Mouse (Mus musculus) intestine, embryonic 15.5 days (tissue): Measurements from ENCODE around the gene Mapk10. TPM values are rescaled to one million over a fixed set of nuclear protein-coding genes. Genes with fewer than 3 reads are reported as not detected.
A peak's percentile ranks its signal among the peaks of the same experiment; 100 is the strongest.

ENCODE experiments used
- ATAC-seq: fragments of 200-750 bp; cut with Nextera tagmentation; 2 replicates; pipeline ENCODE4 v1.8.0; 2017; ENCODE audit warnings: moderate TSS enrichment, moderate library complexity
- H3K27ac ChIP-seq: fragments of 300-500 bp; sonication (generic); 2 replicates; pipeline ENCODE4 v1.5.1; 2015; ENCODE audit warnings: mild to moderate bottlenecking, inconsistent platforms
- H3K27me3 ChIP-seq: fragments of 300-500 bp; sonication (generic); replicated peaks from 2 replicates; pipeline ENCODE4 v1.6.1; 2015; ENCODE audit warnings: inconsistent platforms
- H3K36me3 ChIP-seq: fragments of 300-500 bp; sonication (generic); 2 replicates; pipeline ENCODE4 v1.6.1; 2015; ENCODE audit warnings: inconsistent platforms
- H3K4me1 ChIP-seq: fragments of 300-500 bp; sonication (generic); replicated peaks from 2 replicates; pipeline ENCODE4 v1.6.1; 2015; ENCODE audit warnings: inconsistent platforms
- H3K4me2 ChIP-seq: fragments of 300-500 bp; sonication (generic); replicated peaks from 2 replicates; pipeline ENCODE4 v1.6.1; 2015; ENCODE audit warnings: mild to moderate bottlenecking, inconsistent platforms
- H3K4me3 ChIP-seq: fragments of 300-500 bp; sonication (generic); replicated peaks from 2 replicates; pipeline ENCODE4 v1.5.1; 2015; ENCODE audit warnings: inconsistent platforms
- H3K9ac ChIP-seq: fragments of 300-500 bp; sonication (generic); 2 replicates; pipeline ENCODE4 v1.6.1; 2015; ENCODE audit warnings: inconsistent platforms
- H3K9me3 ChIP-seq: fragments of 300-500 bp; sonication (generic); 2 replicates; pipeline ENCODE4 v1.6.1; 2016; ENCODE audit warnings: inconsistent platforms
- WGBS: fragments of 180-500 bp; shearing (Covaris S2); methylation state at CpG from one replicate; pipeline ENCODE4 v1.1.7; 2015; 5-methylcytosine and 5-hydroxymethylcytosine counted together
- polyA plus RNA-seq: library from polyadenylated mRNA; unstranded; fragments of >200 nt; fragmentation: Nextera tagmentation; extraction: Ambion mirVana; gene quantifications from 2 replicates; pipeline ENCODE4 v1.2.1, GENCODE M21; 2015

The Mapk10 gene
- polyA plus RNA-seq, 1 experiment from 2014 or later = 6.5 TPM

DNA sequence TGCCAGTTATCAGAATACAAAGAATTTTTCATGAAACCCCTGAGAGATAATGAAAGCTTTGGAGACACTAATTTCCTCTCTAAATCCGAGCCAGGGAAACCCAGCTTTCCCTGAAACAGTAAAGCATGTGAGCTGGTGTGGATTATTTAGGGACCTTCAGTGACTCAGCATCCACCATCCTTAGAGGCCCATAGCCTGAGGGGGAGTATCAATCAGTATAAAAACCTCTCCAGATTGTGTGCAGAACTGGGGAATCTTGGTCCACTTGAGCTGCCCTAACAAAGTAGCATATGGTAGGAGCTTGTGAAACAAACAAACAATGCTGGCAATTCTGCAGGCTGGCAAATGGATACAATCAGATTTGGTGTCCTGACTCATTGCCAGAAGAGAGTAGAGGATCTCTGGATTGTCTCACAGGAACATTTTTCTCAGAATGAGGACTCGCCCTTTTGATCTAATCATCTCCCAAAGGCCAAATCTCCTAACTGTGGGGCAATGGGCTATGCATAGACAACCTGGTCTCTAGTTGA lies 13.3 kb downstream of the Mapk10 start:
- no peaks in the 10 kb centered on the region for H3K9me3 ChIP-seq
- ATAC-seq = no peak
- H3K36me3 ChIP-seq = no peaks in the 10 kb centered on the region
- no peak overlapping the region for H3K4me3 ChIP-seq
- H3K27ac ChIP-seq = no peak overlapping the region
- WGBS = 71% methylated on average over 2 of the region's 2 CpGs
- no peaks in the 10 kb centered on the region for H3K27me3 ChIP-seq
- H3K4me2 ChIP-seq = no peak overlapping the region
- H3K4me1 ChIP-seq = no peaks in the 10 kb centered on the region
- no peak overlapping the region for H3K9ac ChIP-seq

DNA sequence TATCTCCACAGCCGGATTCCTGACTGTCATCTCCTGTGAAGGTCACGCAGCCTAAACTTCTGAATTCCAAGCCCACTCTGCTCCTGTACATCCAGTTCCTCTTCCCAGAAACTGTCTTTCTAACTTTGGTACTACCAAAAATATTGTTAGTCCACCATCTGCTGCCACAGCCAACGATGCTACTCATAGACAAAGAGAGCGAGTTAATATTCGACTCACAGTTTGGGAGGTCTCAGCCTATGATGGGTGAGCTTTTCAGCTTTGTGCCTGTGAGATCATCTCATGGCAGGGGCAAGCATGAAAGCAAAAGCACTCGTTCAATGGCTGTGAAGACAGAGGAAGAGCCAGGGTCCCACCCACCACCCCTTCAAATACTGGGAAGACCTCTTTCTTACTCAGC lies 16.6 kb downstream of the Mapk10 start:
- H3K36me3 ChIP-seq = no peaks in the 10 kb centered on the region

DNA sequence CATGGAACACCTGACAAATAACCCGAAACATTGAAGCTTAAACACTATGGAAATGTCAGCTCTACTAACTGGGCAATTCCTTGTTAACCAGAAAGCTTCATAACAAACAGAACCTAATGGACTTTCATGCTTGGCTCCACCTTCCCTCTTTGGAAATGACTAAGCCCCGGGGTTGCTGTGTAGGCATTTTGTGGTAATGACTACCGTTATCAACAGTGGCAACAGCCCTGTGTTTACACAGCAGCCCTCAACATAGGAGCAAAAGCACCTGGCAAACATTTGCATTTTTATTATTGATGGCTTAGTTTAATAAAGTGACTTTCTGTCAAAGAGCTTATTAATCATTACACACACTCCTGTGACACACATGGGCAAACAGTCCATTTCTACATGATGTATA lies 17.4 kb downstream of the Mapk10 start:
- Histone ChIP-seq H3K9ac (no peak overlapping the region), H3K4me3 (no peak overlapping the region), H3K4me1 (no peaks in the 10 kb centered on the region), H3K27me3 (no peaks in the 10 kb centered on the region), H3K27ac (no peak overlapping the region), H3K36me3 (no peaks in the 10 kb centered on the region), H3K4me2 (no peak overlapping the region), H3K9me3 (no peaks in the 10 kb centered on the region)
- ATAC-seq = peak; percentile 59
- WGBS = 39% methylated on average over 3 of the region's 3 CpGs

More for the DNA sequence above, 16.6 kb downstream of the Mapk10 start:
- H3K27ac ChIP-seq = no peak overlapping the region
- H3K4me3 ChIP-seq = no peak overlapping the region
- no peak for ATAC-seq
- H3K4me1 ChIP-seq = no peaks in the 10 kb centered on the region
- no peak overlapping the region for H3K4me2 ChIP-seq
- H3K9ac ChIP-seq = no peak overlapping the region
- H3K27me3 ChIP-seq = no peaks in the 10 kb centered on the region
- H3K9me3 ChIP-seq = no peaks in the 10 kb centered on the region
- 54% methylated on average over 6 of the region's 6 CpGs for WGBS

DNA sequence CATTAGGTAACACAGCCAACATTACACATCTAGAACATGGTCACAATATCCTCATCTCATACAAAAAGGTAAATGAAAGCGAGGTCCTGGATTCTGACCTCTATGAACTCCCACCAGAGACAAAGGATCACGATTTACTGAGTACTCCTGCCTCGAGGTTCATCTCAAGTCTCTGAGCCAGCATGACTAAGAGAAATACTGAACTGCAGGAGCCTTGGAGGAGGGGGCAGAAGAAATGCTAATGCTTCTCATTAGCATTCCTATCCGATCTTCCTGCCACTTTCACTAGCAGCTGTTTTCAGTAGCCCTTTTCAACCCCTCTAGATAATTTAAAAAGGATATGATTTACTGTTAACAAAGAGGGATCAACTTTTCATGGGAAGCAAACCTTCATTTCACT lies 19.6 kb downstream of the Mapk10 start:
- 37% methylated on average over 4 of the region's 4 CpGs for WGBS
- H3K4me3 ChIP-seq = no peak overlapping the region
- no peaks in the 10 kb centered on the region for H3K36me3 ChIP-seq
- ATAC-seq = no peak
- H3K27ac ChIP-seq = no peak overlapping the region
- H3K9me3 ChIP-seq = no peaks in the 10 kb centered on the region
- H3K9ac ChIP-seq = no peak overlapping the region
- H3K4me2 ChIP-seq = no peak overlapping the region
- H3K4me1 ChIP-seq = no peaks in the 10 kb centered on the region
- no peaks in the 10 kb centered on the region for H3K27me3 ChIP-seq

DNA sequence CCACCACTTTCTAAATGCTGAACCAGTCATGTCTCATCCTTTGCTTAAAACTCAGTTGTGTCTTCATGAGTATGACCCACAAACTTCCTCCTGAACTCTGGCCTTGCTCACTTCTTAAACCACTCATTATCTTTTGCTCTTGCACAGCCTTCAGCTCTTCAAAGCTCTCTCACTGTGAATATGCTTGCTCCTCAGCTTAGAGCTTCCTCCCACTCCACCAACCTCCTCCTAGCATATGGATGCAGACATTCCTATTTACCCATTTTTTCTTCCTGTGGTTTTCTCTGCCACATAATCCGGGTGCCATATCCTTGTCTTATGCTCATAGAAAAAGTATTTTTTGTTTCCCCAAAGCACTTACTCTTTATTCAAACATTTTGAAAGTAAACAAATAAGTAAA lies 26.9 kb downstream of the Mapk10 start:
- ATAC-seq = no peak

DNA sequence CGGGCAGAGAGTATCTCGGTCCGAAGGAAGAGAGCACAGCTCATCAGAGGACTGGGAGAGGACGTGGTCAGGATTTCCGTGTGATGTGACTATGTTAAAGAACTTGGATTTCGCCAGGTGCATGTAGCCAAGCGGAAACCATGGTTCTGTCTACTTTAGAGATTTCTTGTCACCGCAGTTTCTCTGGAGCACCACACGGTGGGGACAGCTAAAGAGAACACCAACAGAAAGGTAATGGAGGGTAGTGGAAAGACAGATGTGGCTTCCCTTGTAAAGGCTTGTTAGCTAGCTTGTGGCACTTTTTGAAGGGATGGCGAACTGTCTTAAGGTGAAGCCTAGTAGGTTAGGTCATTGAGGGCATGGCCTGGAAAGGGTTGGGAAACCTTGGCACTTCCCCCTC lies 29.5 kb downstream of the Mapk10 start:
- H3K9ac ChIP-seq = no peak overlapping the region
- H3K27ac ChIP-seq = no peak overlapping the region
- no peaks in the 10 kb centered on the region for H3K27me3 ChIP-seq
- H3K4me2 ChIP-seq = no peak overlapping the region
- no peak for ATAC-seq
- H3K4me1 ChIP-seq = no peaks in the 10 kb centered on the region; the same call in 1 of the 2 replicates
- no peaks in the 10 kb centered on the region for H3K9me3 ChIP-seq
- WGBS = 91% methylated on average over 10 of the region's 10 CpGs
- H3K4me3 ChIP-seq = no peak overlapping the region
- H3K36me3 ChIP-seq = no peaks in the 10 kb centered on the region

More for the DNA sequence above, 26.9 kb downstream of the Mapk10 start:
- Histone ChIP-seq H3K9me3 (no peaks in the 10 kb centered on the region), H3K27me3 (no peaks in the 10 kb centered on the region), H3K4me1 (no peaks in the 10 kb centered on the region), H3K36me3 (no peaks in the 10 kb centered on the region), H3K4me3 (no peak overlapping the region), H3K27ac (no peak overlapping the region), H3K9ac (no peak overlapping the region), H3K4me2 (no peak overlapping the region)
- WGBS = 93% methylated on average over 1 of the region's 1 CpGs

DNA sequence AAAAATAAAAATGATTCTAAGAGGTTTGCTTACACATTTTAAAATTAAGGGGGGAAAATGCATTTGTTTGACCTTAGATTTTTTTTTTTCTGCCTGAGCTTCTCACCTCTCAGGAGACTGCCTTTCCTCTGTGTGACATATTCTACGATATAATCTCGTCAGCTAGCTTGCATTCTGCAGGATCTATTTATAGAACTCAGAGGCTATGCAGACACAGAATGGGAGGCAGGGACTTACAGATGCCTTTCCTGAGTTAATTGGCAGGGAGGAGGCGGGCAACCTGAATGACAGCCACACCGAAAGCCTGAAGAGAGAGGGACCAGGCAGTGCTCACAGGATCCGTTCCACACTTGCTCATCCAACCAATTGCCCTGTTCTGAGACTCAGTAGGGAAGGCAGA lies 34.1 kb downstream of the Mapk10 start:
- Histone ChIP-seq H3K4me1 (no peaks in the 10 kb centered on the region; the same call in 1 of the 2 replicates), H3K27ac (no peak overlapping the region), H3K4me2 (no peak overlapping the region), H3K9ac (no peak overlapping the region), H3K9me3 (no peaks in the 10 kb centered on the region), H3K36me3 (no peaks in the 10 kb centered on the region), H3K27me3 (no peaks in the 10 kb centered on the region), H3K4me3 (no peak overlapping the region)
- no peak for ATAC-seq
- WGBS = 40% methylated on average over 5 of the region's 5 CpGs

DNA sequence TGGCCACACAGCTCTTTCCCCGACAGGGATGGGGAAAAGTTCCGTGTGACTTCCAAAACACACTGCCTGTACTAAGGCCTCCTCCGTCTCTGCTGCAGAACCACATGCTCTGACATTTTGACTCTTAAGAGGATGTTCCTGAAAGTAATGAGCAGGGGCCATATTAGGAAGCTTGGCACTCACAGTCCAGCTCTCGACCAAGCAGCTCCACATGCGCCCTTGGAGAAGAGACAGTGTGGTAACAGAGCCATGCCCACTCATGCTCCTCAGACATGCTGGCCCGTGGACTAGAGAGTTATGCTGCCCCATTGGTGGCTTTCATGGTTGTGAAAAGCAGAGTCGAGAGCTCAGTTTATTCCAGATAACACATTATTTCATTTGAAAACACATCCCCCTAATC lies 35.1 kb downstream of the Mapk10 start:
- Histone ChIP-seq H3K27me3 (no peaks in the 10 kb centered on the region), H3K9ac (no peak overlapping the region), H3K9me3 (no peaks in the 10 kb centered on the region), H3K4me2 (no peak overlapping the region), H3K36me3 (no peaks in the 10 kb centered on the region), H3K27ac (no peak overlapping the region), H3K4me1 (no peaks in the 10 kb centered on the region; the same call in 1 of the 2 replicates), H3K4me3 (no peak overlapping the region)
- 82% methylated on average over 7 of the region's 7 CpGs for WGBS
- ATAC-seq = no peak

DNA sequence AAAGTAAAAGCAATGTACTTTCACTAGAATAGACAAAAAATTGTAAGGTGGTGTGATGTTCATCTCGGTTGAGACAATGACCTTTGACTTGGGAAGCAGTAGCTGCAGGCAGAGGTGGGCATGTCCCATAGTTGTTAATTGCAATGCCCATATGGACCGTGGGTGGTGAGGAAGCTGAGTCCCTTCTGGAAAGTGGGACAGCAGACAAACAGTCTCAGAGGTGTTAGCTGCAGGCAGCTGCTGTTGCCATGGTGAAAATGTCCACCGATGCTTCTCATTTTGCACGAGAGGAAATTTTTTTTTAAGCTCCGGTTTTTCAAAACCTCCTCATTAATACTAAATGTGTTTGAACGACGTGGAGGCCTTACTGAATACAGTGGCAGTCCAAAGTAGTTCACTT lies 36.5 kb downstream of the Mapk10 start:
- no peak for ATAC-seq
- 79% methylated on average over 7 of the region's 7 CpGs for WGBS
- Histone ChIP-seq H3K9me3 (no peaks in the 10 kb centered on the region), H3K4me2 (no peak overlapping the region), H3K4me3 (no peak overlapping the region), H3K27ac (no peak overlapping the region), H3K4me1 (no peaks in the 10 kb centered on the region; the same call in 1 of the 2 replicates), H3K27me3 (no peaks in the 10 kb centered on the region), H3K36me3 (no peaks in the 10 kb centered on the region), H3K9ac (no peak overlapping the region)

DNA sequence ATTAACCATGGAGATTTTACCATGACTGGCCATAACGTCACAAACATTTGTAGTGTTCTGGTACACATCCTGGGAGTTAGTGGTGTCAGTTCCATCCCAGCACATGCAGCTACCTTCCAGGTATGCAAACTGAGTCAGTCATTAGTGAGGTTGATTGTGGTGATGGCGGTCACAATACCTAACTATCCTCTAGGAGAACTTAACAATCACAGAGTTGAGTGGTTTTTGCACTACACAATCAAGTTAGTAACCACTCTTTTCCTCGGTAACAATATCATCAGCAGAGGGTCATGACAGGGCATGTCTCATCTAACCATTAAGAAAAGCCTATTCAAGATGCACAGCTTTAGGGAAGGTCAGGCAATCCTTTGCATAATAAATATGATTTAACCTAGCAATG lies 39.9 kb downstream of the Mapk10 start:
- no peaks in the 10 kb centered on the region for H3K27me3 ChIP-seq
- H3K4me1 ChIP-seq = no peaks in the 10 kb centered on the region
- no peak overlapping the region for H3K9ac ChIP-seq
- H3K9me3 ChIP-seq = no peaks in the 10 kb centered on the region
- no peak overlapping the region for H3K4me3 ChIP-seq
- H3K4me2 ChIP-seq = no peak overlapping the region
- ATAC-seq = no peak
- H3K36me3 ChIP-seq = no peaks in the 10 kb centered on the region
- WGBS = 88% methylated on average over 3 of the region's 3 CpGs
- no peak overlapping the region for H3K27ac ChIP-seq

DNA sequence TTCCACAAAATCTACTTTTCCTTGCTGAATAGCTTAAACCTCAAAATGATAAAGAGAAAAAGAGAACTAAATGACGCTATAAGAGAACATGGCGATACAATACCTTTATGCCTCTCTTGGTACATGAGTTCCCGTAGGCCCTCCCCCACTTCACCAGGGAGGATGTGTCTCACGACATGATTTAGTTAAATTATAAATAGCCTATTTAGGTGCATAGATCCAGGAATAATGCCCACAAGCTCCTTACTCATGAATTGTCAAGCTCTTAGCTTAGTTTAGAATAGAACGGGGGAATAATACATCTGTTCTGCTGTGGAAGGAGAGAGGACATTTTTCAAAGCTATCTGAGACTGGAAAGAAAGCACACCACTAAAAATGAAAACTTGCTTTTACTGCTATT lies 43.8 kb downstream of the Mapk10 start:
- no peaks in the 10 kb centered on the region for H3K27me3 ChIP-seq
- 70% methylated on average over 5 of the region's 5 CpGs for WGBS
- H3K4me2 ChIP-seq = no peak overlapping the region
- H3K9ac ChIP-seq = no peak overlapping the region
- no peaks in the 10 kb centered on the region for H3K4me1 ChIP-seq
- H3K36me3 ChIP-seq = no peaks in the 10 kb centered on the region
- no peaks in the 10 kb centered on the region for H3K9me3 ChIP-seq
- H3K27ac ChIP-seq = no peak overlapping the region
- H3K4me3 ChIP-seq = no peak overlapping the region
- ATAC-seq = no peak

DNA sequence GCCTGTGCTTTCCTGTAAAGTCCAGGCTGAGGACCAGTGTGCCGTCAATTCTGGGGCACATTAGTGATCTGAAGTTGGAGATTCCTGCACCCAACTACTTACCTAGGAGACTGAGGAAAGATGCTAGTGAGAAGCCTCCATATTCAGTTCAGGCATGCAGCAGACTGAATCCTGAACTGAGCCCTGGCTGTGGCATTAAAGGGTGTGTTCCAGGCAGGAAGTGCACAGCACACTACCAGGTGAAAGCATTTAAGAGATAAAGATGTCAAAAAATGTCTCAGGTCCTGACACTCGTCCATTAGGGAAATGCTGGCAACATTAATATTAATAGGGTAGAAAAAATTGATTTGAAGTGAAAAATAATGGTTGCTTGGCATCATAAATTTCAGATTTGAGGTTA lies 44.4 kb downstream of the Mapk10 start:
- H3K27ac ChIP-seq = no peak overlapping the region
- H3K9me3 ChIP-seq = no peaks in the 10 kb centered on the region
- 65% methylated on average over 2 of the region's 2 CpGs for WGBS
- no peaks in the 10 kb centered on the region for H3K4me1 ChIP-seq
- no peak overlapping the region for H3K4me2 ChIP-seq
- no peaks in the 10 kb centered on the region for H3K36me3 ChIP-seq
- no peaks in the 10 kb centered on the region for H3K27me3 ChIP-seq
- no peak overlapping the region for H3K4me3 ChIP-seq
- ATAC-seq = no peak
- H3K9ac ChIP-seq = no peak overlapping the region

DNA sequence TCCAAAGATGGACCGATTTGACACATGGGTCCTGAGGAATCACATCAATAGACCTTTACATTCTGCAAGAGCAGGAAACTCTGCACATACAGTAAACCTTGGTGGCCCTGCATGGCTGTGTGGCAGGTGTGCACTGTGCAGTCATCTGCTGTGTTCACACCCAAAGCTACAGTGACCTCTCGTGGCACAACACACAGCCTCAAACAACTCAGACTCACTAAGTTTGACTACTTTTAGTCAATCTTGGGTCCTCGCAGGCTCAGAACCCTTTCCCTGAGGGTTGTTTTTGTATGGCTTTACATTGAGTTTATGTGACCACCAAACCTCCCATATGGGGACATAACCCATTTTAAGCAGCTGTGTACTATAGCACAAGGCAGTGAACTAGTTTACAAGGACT lies 47.1 kb downstream of the Mapk10 start:
- Histone ChIP-seq H3K27me3 (no peaks in the 10 kb centered on the region), H3K4me2 (no peak overlapping the region), H3K9me3 (no peaks in the 10 kb centered on the region), H3K4me1 (no peaks in the 10 kb centered on the region), H3K36me3 (no peaks in the 10 kb centered on the region), H3K27ac (no peak overlapping the region), H3K9ac (no peak overlapping the region), H3K4me3 (no peak overlapping the region)
- 90% methylated on average over 3 of the region's 3 CpGs for WGBS
- no peak for ATAC-seq
